Mouse (Mus musculus): Measurements from ENCODE around the gene Gadd45gip1. TPM values are rescaled to one million over a fixed set of nuclear protein-coding genes. Genes with fewer than 3 reads are reported as not detected.
"Not testable (repeated sequence)": the region's sequence is repeated elsewhere in the genome, so short reads cannot be mapped to it uniquely, and the experiment has no call there.

The Gadd45gip1 gene
- polyA plus RNA-seq, 1 experiment from 2014 or later: 54.3 TPM

- no peak for TF ChIP-seq CTCF (IDR thresholded peaks at IDR 0.05; ENCODE audit: low read depth)
- no peaks in the 10 kb centered on the region for H3K27me3 ChIP-seq (ENCODE audit: insufficient read depth, low read length)
- DNase-seq (ENCODE audit: low spot score) (no peak), ATAC-seq (replicated peaks; ENCODE audit: low FRiP score, low read depth) (no peak)
- no peak within 1 kb of the TSS for H3K9ac ChIP-seq (ENCODE audit: low read depth, low read length)
- H3K4me1 ChIP-seq (replicated peaks; ENCODE audit: insufficient read depth, low read length): no peaks in the 10 kb centered on the region
- H3K4me3 ChIP-seq (replicated peaks; ENCODE audit: low read depth, low read length): no peak within 1 kb of the TSS
- H3K9me3 ChIP-seq (replicated peaks; ENCODE audit: low read length): no peaks in the 10 kb centered on the region
- H3K4me2 ChIP-seq (ENCODE audit: low read length): peak within 1 kb of the TSS; percentile 24; the same call in 1 of the 2 replicates
- H3K27ac ChIP-seq: no peak within 1 kb of the TSS
- no peaks in the 10 kb centered on the region for H3K36me3 ChIP-seq (ENCODE audit: insufficient read depth, low read length)
- 52% methylated on average over 3 of the region's 3 CpGs for WGBS
These were observed 8.6 kb upstream of the Gadd45gip1 start, which contains the start of gene Dand5 for GRCm38 (mm10) chr8:84822723-84823122. Dand5 (minus strand) TSS chr8:84822823.

- no peaks in the 10 kb centered on the region for H3K36me3 ChIP-seq (ENCODE audit: insufficient read depth, low read length)
- H3K4me2 ChIP-seq (ENCODE audit: low read length): peak overlapping the region; percentile 24; the same call in 1 of the 2 replicates
- ATAC-seq (replicated peaks; ENCODE audit: low FRiP score, low read depth): peak; percentile 59; the same call in 1 of the 2 replicates
- DNase-seq (ENCODE audit: low spot score): peak; percentile 88
- no peak overlapping the region for H3K27ac ChIP-seq
- no peak overlapping the region for H3K4me3 ChIP-seq (replicated peaks; ENCODE audit: low read depth, low read length)
- TF ChIP-seq CTCF (IDR thresholded peaks at IDR 0.05; ENCODE audit: low read depth): peak; percentile 92
- H3K9me3 ChIP-seq (replicated peaks; ENCODE audit: low read length): no peaks in the 10 kb centered on the region
- no peaks in the 10 kb centered on the region for H3K4me1 ChIP-seq (replicated peaks; ENCODE audit: insufficient read depth, low read length)
- no peaks in the 10 kb centered on the region for H3K27me3 ChIP-seq (ENCODE audit: insufficient read depth, low read length)
- 0% methylated on average over 18 of the region's 18 CpGs for WGBS
- H3K9ac ChIP-seq (ENCODE audit: low read depth, low read length): no peak overlapping the region
These were observed 7.7 kb upstream of the Gadd45gip1 start for GRCm38 (mm10) chr8:84823653-84824052.

- no peaks in the 10 kb centered on the region for H3K9me3 ChIP-seq (replicated peaks; ENCODE audit: low read length)
- DNase-seq (ENCODE audit: low spot score) (no peak), ATAC-seq (replicated peaks; ENCODE audit: low FRiP score, low read depth) (no peak)
- no peak overlapping the region for H3K4me3 ChIP-seq (replicated peaks; ENCODE audit: low read depth, low read length)
- WGBS: 56% methylated on average over 4 of the region's 4 CpGs
- no peak overlapping the region for H3K4me2 ChIP-seq (ENCODE audit: low read length)
- no peaks in the 10 kb centered on the region for H3K27me3 ChIP-seq (ENCODE audit: insufficient read depth, low read length)
- TF ChIP-seq CTCF (IDR thresholded peaks at IDR 0.05; ENCODE audit: low read depth): no peak
- H3K4me1 ChIP-seq (replicated peaks; ENCODE audit: insufficient read depth, low read length): no peaks in the 10 kb centered on the region
- no peak overlapping the region for H3K27ac ChIP-seq
- H3K36me3 ChIP-seq (ENCODE audit: insufficient read depth, low read length): no peaks in the 10 kb centered on the region
- no peak overlapping the region for H3K9ac ChIP-seq (ENCODE audit: low read depth, low read length)
These were observed 5.7 kb upstream of the Gadd45gip1 start for GRCm38 (mm10) chr8:84825636-84826035.

GRCm38 (mm10) chr8:84826518-84826917 is 4.8 kb upstream of the Gadd45gip1 start:
- not testable (repeated sequence) for H3K4me3 ChIP-seq (replicated peaks; ENCODE audit: low read depth, low read length); H3K27ac ChIP-seq; H3K9me3 ChIP-seq (replicated peaks; ENCODE audit: low read length); H3K27me3 ChIP-seq (ENCODE audit: insufficient read depth, low read length); ATAC-seq (replicated peaks; ENCODE audit: low FRiP score, low read depth); H3K36me3 ChIP-seq (ENCODE audit: insufficient read depth, low read length); H3K4me1 ChIP-seq (replicated peaks; ENCODE audit: insufficient read depth, low read length); H3K4me2 ChIP-seq (ENCODE audit: low read length); H3K9ac ChIP-seq (ENCODE audit: low read depth, low read length); DNase-seq (ENCODE audit: low spot score)
- 72% methylated on average over 1 of the region's 2 CpGs for WGBS

GRCm38 (mm10) chr8:84832034-84832717 is 854 bp downstream of the Gadd45gip1 start:
- peak overlapping the region; percentile 94 for H3K27ac ChIP-seq
- peak overlapping the region; percentile 96 for H3K9ac ChIP-seq (ENCODE audit: low read depth, low read length)
- no peaks in the 10 kb centered on the region for H3K4me1 ChIP-seq (replicated peaks; ENCODE audit: insufficient read depth, low read length)
- H3K36me3 ChIP-seq (ENCODE audit: insufficient read depth, low read length): peaks cover 32% of the 10 kb centered on the region
- no peaks in the 10 kb centered on the region for H3K9me3 ChIP-seq (replicated peaks; ENCODE audit: low read length)
- ATAC-seq (replicated peaks; ENCODE audit: low FRiP score, low read depth) (peak; percentile 38), DNase-seq (ENCODE audit: low spot score) (peak; percentile 75)
- no peak for TF ChIP-seq CTCF (IDR thresholded peaks at IDR 0.05; ENCODE audit: low read depth)
- 1% methylated on average over 59 of the region's 59 CpGs for WGBS
- peak overlapping the region; percentile 65 for H3K4me2 ChIP-seq (ENCODE audit: low read length)
- no peaks in the 10 kb centered on the region for H3K27me3 ChIP-seq (ENCODE audit: insufficient read depth, low read length)
- H3K4me3 ChIP-seq (replicated peaks; ENCODE audit: low read depth, low read length): peak overlapping the region; percentile 95

- H3K4me2 ChIP-seq (ENCODE audit: low read length): peak overlapping the region; percentile 65
- peak; percentile 32; the same call in 1 of the 2 replicates for TF ChIP-seq CTCF (IDR thresholded peaks at IDR 0.05; ENCODE audit: low read depth)
- H3K9me3 ChIP-seq (replicated peaks; ENCODE audit: low read length): no peaks in the 10 kb centered on the region
- H3K9ac ChIP-seq (ENCODE audit: low read depth, low read length): peak overlapping the region; percentile 96
- WGBS: 53% methylated on average over 10 of the region's 10 CpGs
- peak overlapping the region; percentile 94; the same call in 1 of the 2 replicates for H3K27ac ChIP-seq
- H3K27me3 ChIP-seq (ENCODE audit: insufficient read depth, low read length): no peaks in the 10 kb centered on the region
- DNase-seq (ENCODE audit: low spot score): no peak
- no peaks in the 10 kb centered on the region; the same call in 1 of the 2 replicates for H3K4me1 ChIP-seq (replicated peaks; ENCODE audit: insufficient read depth, low read length)
- H3K4me3 ChIP-seq (replicated peaks; ENCODE audit: low read depth, low read length): peak overlapping the region; percentile 95
- peaks cover 40% of the 10 kb centered on the region for H3K36me3 ChIP-seq (ENCODE audit: insufficient read depth, low read length)
- ATAC-seq (replicated peaks; ENCODE audit: low FRiP score, low read depth): no peak
These were observed 1.7 kb downstream of the Gadd45gip1 start for GRCm38 (mm10) chr8:84832759-84833742.

All from kidney, postnatal 0 days (tissue).